Mouse (Mus musculus) kidney, adult 2 months (tissue): ENCODE measurements around the gene Calm2. TPM values are rescaled to one million over a fixed set of nuclear protein-coding genes. Genes with fewer than 3 reads are reported as not detected.

Experiments
- DNase-seq: peaks from one replicate; pipeline ENCODE4 v3.0.0; 2021
- H3K27ac ChIP-seq: fragments of 200-500 bp; 2 replicates; pipeline ENCODE4 v1.5.1; 2012; ENCODE audit warnings: low read depth, low read length, control low read depth, inconsistent platforms; ENCODE audit not compliant: insufficient read depth
- H3K27me3 ChIP-seq: fragments of 200-500 bp; replicated peaks from 2 replicates; pipeline ENCODE4 v1.6.1; 2012; ENCODE audit warnings: mild to moderate bottlenecking, moderate library complexity, low read length, inconsistent platforms; ENCODE audit not compliant: control insufficient read depth, insufficient read depth
- H3K36me3 ChIP-seq: fragments of 200-500 bp; 2 replicates; pipeline ENCODE4 v1.6.1; 2012; ENCODE audit warnings: mild to moderate bottlenecking, moderate library complexity, low read length, inconsistent platforms; ENCODE audit not compliant: control insufficient read depth, insufficient read depth
- H3K4me1 ChIP-seq: fragments of 200-500 bp; 2 replicates; pipeline ENCODE4 v1.6.1; 2011; ENCODE audit warnings: low read length; ENCODE audit not compliant: control insufficient read depth, insufficient read depth
- H3K4me3 ChIP-seq: fragments of 200-500 bp; 2 replicates; pipeline ENCODE4 v1.5.1; 2011; ENCODE audit warnings: mild to moderate bottlenecking, low read depth, low read length, control low read depth; ENCODE audit not compliant: insufficient read depth
- CTCF ChIP-seq: fragments of 200-500 bp; conservative IDR thresholded peaks from 2 replicates; pipeline ENCODE4 v1.5.1; 2011; ENCODE audit warnings: low read depth, mild to moderate bottlenecking, control low read depth, low read length, moderate library complexity, mixed read lengths; ENCODE audit not compliant: insufficient read depth, insufficient read length
- POLR2A ChIP-seq: fragments of 200-500 bp; IDR thresholded peaks from one replicate; pipeline ENCODE4 v1.6.1; 2011; ENCODE audit warnings: low read depth, low read length, control low read depth
- WGBS: fragments of 180-500 bp; shearing (Covaris S2); methylation state at CpG from one replicate; pipeline ENCODE4 v1.1.7; 2018; 5-methylcytosine and 5-hydroxymethylcytosine counted together
- polyA plus RNA-seq: library from polyadenylated mRNA; depleted of rRNA; stranded (reverse); fragments of >200 nt; gene quantifications from 2 replicates; pipeline ENCODE4 v1.2.3, GENCODE M21; 2012; rRNA removed

The Calm2 gene
- polyA plus RNA-seq, result 40.5 and 78.8 TPM in 2 replicates

GRCm38 (mm10) chr17:87446767-87447611 lies at the start of gene Calm2:
Gene Calm2 (minus strand): TSS chr17:87446935.
- peak; percentile 34 for TF ChIP-seq CTCF
- TF ChIP-seq POLR2A, result peak; percentile 100
- Histone ChIP-seq H3K27me3 (no peaks in the 10 kb centered on the region), H3K27ac (peak within 1 kb of the TSS; percentile 86), H3K4me3 (peak within 1 kb of the TSS; percentile 88), H3K36me3 (no peaks in the 10 kb centered on the region), H3K4me1 (peaks cover 14% of the 10 kb centered on the region)
- WGBS, result under 1% methylated on average over 68 of the region's 69 CpGs
- peak; percentile 99 for DNase-seq

GRCm38 (mm10) chr17:87495504-87495903 lies 48.8 kb upstream of the Calm2 start:
- 96% methylated on average over 4 of the region's 4 CpGs for WGBS
- H3K4me3 ChIP-seq, result no peak overlapping the region

GRCm38 (mm10) chr17:87494310-87494709 lies 47.6 kb upstream of the Calm2 start:
- Histone ChIP-seq H3K4me3 (no peak overlapping the region), H3K27ac (no peak overlapping the region), H3K27me3 (no peaks in the 10 kb centered on the region), H3K4me1 (0 out of 2 replicates have a peak, but pooled peaks cover 3% of the 10 kb centered on the region), H3K36me3 (no peaks in the 10 kb centered on the region)
- 87% methylated on average over 4 of the region's 4 CpGs for WGBS
- no peak for DNase-seq
- no peak for TF ChIP-seq POLR2A
- no peak for TF ChIP-seq CTCF

More at GRCm38 (mm10) chr17:87495504-87495903, 48.8 kb upstream of the Calm2 start:
- no peak for DNase-seq
- Histone ChIP-seq H3K4me1 (no peaks in the 10 kb centered on the region), H3K27ac (no peak overlapping the region), H3K36me3 (no peaks in the 10 kb centered on the region), H3K27me3 (no peaks in the 10 kb centered on the region)
- TF ChIP-seq POLR2A (no peak), CTCF (no peak)

GRCm38 (mm10) chr17:87492286-87492685 lies 45.6 kb upstream of the Calm2 start:
- TF ChIP-seq CTCF (no peak), POLR2A (no peak)
- Histone ChIP-seq H3K27me3 (no peaks in the 10 kb centered on the region), H3K27ac (no peak overlapping the region), H3K36me3 (no peaks in the 10 kb centered on the region), H3K4me1 (0 out of 2 replicates have a peak, but pooled peaks cover 3% of the 10 kb centered on the region), H3K4me3 (no peak overlapping the region)
- DNase-seq, result no peak
- 82% methylated on average over 4 of the region's 4 CpGs for WGBS

GRCm38 (mm10) chr17:87490295-87490694 lies 43.6 kb upstream of the Calm2 start:
- peak; percentile 61 for DNase-seq
- TF ChIP-seq CTCF, result no peak
- TF ChIP-seq POLR2A, result no peak
- 0 out of 2 replicates have a peak, but pooled peaks cover 3% of the 10 kb centered on the region for H3K4me1 ChIP-seq
- no peaks in the 10 kb centered on the region for H3K27me3 ChIP-seq
- 0 out of 2 replicates have a peak overlapping the region, but pooled peaks have one; percentile 27 for H3K27ac ChIP-seq
- no peaks in the 10 kb centered on the region for H3K36me3 ChIP-seq
- H3K4me3 ChIP-seq, result no peak overlapping the region
- 24% methylated on average over 6 of the region's 6 CpGs for WGBS

GRCm38 (mm10) chr17:87485751-87486150 lies 39.0 kb upstream of the Calm2 start:
- H3K4me1 ChIP-seq, result 0 out of 2 replicates have a peak, but pooled peaks cover 3% of the 10 kb centered on the region
- WGBS, result 96% methylated on average over 5 of the region's 5 CpGs
- no peak overlapping the region for H3K27ac ChIP-seq
- DNase-seq, result no peak
- H3K4me3 ChIP-seq, result no peak overlapping the region
- H3K27me3 ChIP-seq, result no peaks in the 10 kb centered on the region
- TF ChIP-seq CTCF, result no peak
- TF ChIP-seq POLR2A, result no peak
- no peaks in the 10 kb centered on the region for H3K36me3 ChIP-seq

- H3K27me3 ChIP-seq, result no peaks in the 10 kb centered on the region
- DNase-seq, result no peak
- WGBS, result 73% methylated on average over 3 of the region's 3 CpGs
- no peaks in the 10 kb centered on the region for H3K36me3 ChIP-seq
- no peaks in the 10 kb centered on the region for H3K4me1 ChIP-seq
- H3K27ac ChIP-seq, result no peak overlapping the region
- no peak overlapping the region for H3K4me3 ChIP-seq
- TF ChIP-seq POLR2A (no peak), CTCF (no peak)
Measured at GRCm38 (mm10) chr17:87482867-87483266, 36.1 kb upstream of the Calm2 start.
